Mouse (Mus musculus) neutrophil, adult 5-6 weeks (primary cell): ENCODE results near the gene Coa3. TPM values are rescaled to one million over a fixed set of nuclear protein-coding genes. Genes with fewer than 3 reads are reported as not detected.
A peak's percentile ranks its signal among the peaks of the same experiment; 100 is the strongest.
"Not testable (repeated sequence)": the region's sequence is repeated elsewhere in the genome, so short reads cannot be mapped to it uniquely, and the experiment has no call there.

Experiments used
- ATAC-seq: fragments of 151-379, 151-347 bp; 2 replicates; pipeline ENCODE4 v1.8.0; 2017; ENCODE audit warnings: mild to moderate bottlenecking, moderate TSS enrichment; ENCODE audit not compliant: insufficient number of reproducible peaks, poor library complexity, low FRiP score, severe bottlenecking; ENCODE audit errors: extremely low read depth
- total RNA-seq: library from RNA; stranded (forward); fragments of 200-1000 nt; gene quantifications from 2 replicates; pipeline ENCODE4 v1.2.3, GENCODE M21; 2017

Gene Coa3
- 14.9 and 17.7 TPM in 2 replicates for total RNA-seq

- ATAC-seq = peak; percentile 88
Measured at GRCm38 (mm10) chr11:101278223-101279192, at the start of gene Coa3, which contains the start of gene Cntd1. Coa3 (minus strand) TSS chr11:101279114. Cntd1 (plus strand) TSS chr11:101279012.

GRCm38 (mm10) chr11:101327311-101327710, 48.4 kb upstream of the Coa3 start:
- ATAC-seq = no peak

- no peak for ATAC-seq
Measured at GRCm38 (mm10) chr11:101326147-101326546, 47.2 kb upstream of the Coa3 start.

- ATAC-seq = not testable (repeated sequence)
Measured at GRCm38 (mm10) chr11:101325201-101325600, 46.3 kb upstream of the Coa3 start.

GRCm38 (mm10) chr11:101324763-101325162, 45.8 kb upstream of the Coa3 start, which contains the start of gene Aoc2:
Aoc2 (plus strand) TSS chr11:101325063.
- ATAC-seq = no peak

- ATAC-seq = peak; percentile 33; the same call in 1 of the 2 replicates
Measured at GRCm38 (mm10) chr11:101323609-101324008, 44.7 kb upstream of the Coa3 start.

- 0 out of 2 replicates have a peak, but pooled peaks have one; percentile 5 for ATAC-seq
Measured at GRCm38 (mm10) chr11:101316501-101316917, 37.6 kb upstream of the Coa3 start.

GRCm38 (mm10) chr11:101315665-101316500, 37.0 kb upstream of the Coa3 start, which contains the start of gene Psme3:
Psme3 (plus strand) TSS chr11:101316213.
- peak; percentile 83 for ATAC-seq

- no peak for ATAC-seq
Measured at GRCm38 (mm10) chr11:101315082-101315650, 36.3 kb upstream of the Coa3 start.

- ATAC-seq = no peak
Measured at GRCm38 (mm10) chr11:101314567-101314966, 35.7 kb upstream of the Coa3 start.

- no peak for ATAC-seq
Measured at GRCm38 (mm10) chr11:101312150-101312549, 33.2 kb upstream of the Coa3 start.

- no peak for ATAC-seq
Measured at GRCm38 (mm10) chr11:101311083-101311482, 32.2 kb upstream of the Coa3 start.

GRCm38 (mm10) chr11:101307744-101308143, 28.8 kb upstream of the Coa3 start:
- ATAC-seq = no peak

GRCm38 (mm10) chr11:101302004-101302798, 23.3 kb upstream of the Coa3 start, which contains the start of gene Becn1:
Becn1 (minus strand) TSS chr11:101302286.
- ATAC-seq = peak; percentile 95

- no peak for ATAC-seq
Measured at GRCm38 (mm10) chr11:101301299-101302003, 22.5 kb upstream of the Coa3 start.

- no peak for ATAC-seq
Measured at GRCm38 (mm10) chr11:101300881-101301280, 22.0 kb upstream of the Coa3 start.

- no peak for ATAC-seq
Measured at GRCm38 (mm10) chr11:101295191-101295590, 16.3 kb upstream of the Coa3 start.
